Mouse (Mus musculus) adrenal gland, postnatal 14 days (tissue): Measurements from ENCODE around the gene Actg2. TPM values are rescaled to one million over a fixed set of nuclear protein-coding genes. Genes with fewer than 3 reads are reported as not detected.

Source experiments
- DNase-seq: peaks from one replicate; pipeline ENCODE4 v3.0.0; 2021; ENCODE audit warnings: mixed read lengths
- total RNA-seq: library from RNA; stranded (reverse); gene quantifications from 2 replicates; pipeline ENCODE4 v1.2.3, GENCODE M21; 2021

Gene Actg2
- total RNA-seq, 1 experiment from 2014 or later: 2.0 TPM

GRCm38 (mm10) chr6:83512495-83512894, 23.6 kb downstream of the Actg2 start:
- DNase-seq: peak; percentile 76

DNA sequence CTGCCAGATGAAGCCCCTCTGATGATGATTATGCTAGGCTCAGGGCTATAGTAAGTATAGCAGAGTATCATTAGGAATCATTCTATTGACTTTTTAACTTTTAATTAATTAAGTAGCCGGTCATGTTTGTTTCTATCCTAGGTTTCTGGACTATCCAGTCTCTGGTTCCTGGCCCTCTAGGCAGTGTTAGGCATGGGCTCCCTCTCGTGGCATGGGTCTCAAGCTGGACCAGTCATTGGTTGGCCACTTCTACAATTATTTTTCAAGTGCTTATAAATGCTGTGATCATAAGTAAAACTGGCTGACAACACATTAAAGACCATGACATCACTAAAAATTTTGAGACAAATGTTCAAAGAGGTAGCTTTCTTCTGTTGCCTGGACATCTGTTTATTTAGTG, 25.9 kb downstream of the Actg2 start:
- no peak for DNase-seq

- DNase-seq: peak; percentile 86
Measured at GRCm38 (mm10) chr6:83509442-83509841, 26.6 kb downstream of the Actg2 start.

- DNase-seq: no peak
Measured at GRCm38 (mm10) chr6:83507168-83507546, 28.9 kb downstream of the Actg2 start.

DNA sequence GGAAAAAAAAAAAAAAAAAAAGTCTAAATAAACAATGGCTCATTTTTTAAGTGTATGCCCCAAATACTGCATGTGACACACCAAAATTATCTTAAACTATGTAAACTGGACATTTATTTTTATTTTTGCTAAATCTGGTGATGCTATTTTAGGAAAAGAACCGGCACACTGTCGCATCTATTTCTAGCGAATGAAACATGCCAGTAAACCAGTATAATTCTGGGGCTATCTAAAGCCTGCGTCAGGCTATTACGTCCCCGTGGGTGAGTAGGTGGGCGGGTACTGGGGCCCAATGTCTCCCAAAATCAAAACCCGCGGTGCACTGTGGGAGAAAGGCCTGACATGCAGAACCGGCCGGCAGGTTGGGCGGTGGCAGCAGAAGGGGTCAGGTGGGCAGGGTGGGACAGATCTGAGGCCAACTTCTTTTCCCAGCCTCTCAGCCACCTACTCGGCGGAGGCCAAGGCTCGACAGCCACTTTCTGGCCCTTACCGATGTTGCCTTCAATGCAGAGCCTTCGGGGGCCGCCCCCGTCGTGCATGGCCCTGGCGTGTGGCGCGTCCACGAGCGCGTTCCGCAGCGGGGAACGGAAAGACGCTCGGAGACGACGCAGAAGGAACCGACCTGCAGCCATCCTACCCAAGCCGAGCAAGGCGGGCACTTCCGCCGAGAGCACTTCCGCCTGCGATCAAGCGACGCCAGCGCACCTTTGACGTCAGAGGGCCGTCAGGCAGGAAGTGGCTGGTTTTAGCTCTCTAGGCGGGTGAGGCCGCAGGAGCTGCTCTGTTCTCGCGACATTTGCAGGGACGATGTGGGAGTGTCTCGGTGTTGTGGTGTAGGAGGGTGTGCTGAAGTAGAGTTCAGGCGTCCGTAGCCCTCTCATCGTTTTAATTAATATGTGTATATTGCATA, 29.6 kb downstream of the Actg2 start, which contains the start of gene Dguok:
Gene Dguok, minus strand, starts transcription at position 712 of the 910 bp plus-strand sequence.
- DNase-seq: peak; percentile 98

GRCm38 (mm10) chr6:83505554-83505953, 30.5 kb downstream of the Actg2 start:
- no peak for DNase-seq

DNA sequence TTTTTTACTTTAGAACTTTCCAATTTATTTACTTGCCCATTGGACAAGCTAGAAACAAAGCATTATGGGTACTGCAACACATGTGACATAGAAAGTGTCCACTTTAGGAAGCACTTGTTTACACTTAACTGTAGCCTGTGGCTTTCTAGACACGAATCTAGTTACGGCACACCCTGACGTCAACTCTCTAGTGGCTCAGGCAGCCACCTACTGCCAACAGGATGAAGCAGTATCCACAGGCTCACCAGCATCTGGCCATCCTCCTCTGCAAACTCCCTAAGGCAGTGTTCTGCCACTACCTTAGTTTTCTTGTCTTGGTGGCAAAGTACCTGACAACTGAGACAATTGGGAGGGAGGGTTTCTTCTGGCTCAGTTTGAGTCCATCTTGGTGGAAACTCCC, 32.7 kb downstream of the Actg2 start:
- no peak for DNase-seq

DNA sequence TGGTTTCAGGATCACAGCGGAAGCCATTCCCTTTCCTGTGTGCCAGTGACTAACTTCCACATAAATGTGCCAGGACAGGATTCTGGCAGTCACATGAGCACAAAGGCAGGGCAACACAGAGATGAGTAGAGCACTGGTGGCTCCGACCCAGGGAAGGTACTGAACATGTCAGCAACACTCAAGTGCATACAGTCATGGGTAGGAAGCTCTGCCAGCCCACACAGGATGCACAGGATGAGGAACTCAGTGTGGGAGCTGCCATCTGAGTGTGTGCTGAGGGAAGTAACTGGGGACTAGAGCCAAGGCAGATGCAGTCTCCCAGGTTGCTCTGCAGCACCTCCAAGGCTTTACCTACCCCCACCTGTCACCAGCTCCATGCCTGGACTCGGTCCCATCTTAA, 33.4 kb downstream of the Actg2 start:
- peak; percentile 45 for DNase-seq

DNA sequence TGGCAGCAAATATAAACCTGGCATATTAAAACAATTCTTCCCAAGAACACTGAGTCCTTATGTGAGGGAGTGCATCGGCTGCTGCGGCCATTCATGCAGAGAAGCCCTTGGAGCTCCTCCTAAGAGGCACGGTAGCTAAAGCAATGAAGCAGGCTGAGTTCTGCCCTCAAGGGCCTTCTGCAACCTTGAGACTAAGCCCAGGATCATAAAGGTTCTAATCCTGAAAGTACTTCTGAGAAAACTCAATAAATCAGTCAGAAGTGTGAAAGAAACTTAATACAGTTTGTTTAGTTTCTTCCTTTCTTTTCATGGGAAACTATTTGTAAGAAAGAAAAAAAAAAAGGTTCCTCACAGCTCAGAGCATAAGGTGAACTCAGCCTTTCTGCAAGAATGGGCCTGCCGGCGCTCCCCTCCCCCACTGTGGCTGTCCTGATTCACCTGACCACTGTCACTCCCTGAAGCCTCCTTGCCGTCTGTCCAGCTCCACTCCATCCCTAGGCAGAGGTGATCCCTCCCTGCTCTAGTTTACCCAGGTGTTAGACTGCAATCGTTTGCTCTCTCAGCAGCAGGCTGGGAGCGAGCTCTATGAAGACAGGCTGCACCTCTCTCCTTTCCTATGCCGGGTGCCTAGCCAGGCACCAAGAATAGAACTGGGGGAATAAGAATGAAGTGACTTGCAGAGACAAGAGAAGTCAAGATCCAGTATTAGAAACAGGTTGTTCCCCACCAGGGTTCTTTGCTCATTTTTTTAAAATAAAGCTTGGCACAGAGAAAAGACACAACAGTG, 34.3 kb downstream of the Actg2 start:
- DNase-seq: no peak

DNA sequence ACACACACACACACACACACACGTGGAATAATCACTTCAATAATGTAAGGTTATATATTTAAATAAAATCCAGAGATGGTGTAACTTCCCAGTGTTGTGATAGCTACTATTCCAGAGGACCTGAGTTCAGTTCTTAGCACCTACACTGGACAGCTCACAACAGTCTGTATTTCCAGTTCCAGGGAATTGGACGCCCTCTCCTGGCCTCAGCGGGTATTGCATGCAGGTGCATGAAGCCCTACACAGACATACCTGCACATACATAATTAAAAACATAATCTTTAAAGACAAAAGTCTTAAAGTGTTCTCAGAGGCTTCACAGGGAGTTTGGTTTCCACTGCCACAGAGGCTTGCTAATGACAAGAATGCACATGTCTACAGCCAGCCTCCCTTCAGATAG, 35.6 kb downstream of the Actg2 start:
- DNase-seq: no peak

DNA sequence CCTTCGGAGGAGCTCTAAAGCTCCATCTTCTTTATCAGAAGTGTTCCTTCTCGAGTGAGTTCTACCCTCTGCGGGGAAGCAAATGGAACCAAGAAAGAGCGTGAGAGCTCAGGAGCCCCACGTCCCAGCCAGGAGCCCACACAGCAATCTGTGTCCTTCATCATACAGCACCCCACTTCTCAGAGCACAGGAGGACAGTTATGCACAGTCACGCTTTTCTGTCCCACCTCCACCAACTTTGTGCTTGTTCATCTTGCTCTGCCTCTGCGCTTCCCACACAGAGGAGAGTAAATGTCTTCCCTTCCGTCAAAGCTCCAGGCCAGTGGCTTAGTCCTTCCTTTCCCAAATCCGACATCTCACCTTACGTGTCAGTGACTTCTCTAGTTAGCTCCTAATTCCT, 37.0 kb downstream of the Actg2 start:
- DNase-seq: no peak

GRCm38 (mm10) chr6:83496753-83497710, 39.0 kb downstream of the Actg2 start:
- peak; percentile 81 for DNase-seq

- DNase-seq: peak; percentile 87
Measured at GRCm38 (mm10) chr6:83496009-83496752, 39.9 kb downstream of the Actg2 start.

- no peak for DNase-seq
Measured at GRCm38 (mm10) chr6:83490622-83491021, 45.4 kb downstream of the Actg2 start.

DNA sequence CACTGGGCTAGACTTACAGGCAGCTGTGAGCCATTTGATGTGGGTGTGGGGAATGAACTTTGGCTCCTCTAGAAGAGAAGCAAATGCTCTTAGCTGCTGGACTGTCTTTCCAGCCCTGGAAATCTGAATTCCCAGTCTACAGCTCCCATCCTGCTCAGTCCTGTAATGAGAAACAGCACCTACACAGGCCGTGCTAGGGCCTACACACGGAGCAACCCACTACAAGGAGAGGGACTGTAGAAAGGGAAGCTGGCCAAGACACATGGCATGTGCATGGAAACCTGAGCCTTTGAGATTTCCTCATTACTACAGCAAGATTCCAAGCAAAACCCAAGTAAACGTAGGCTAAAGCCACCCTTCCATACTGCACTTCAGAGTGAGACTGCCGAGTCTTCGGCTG, 47.9 kb downstream of the Actg2 start:
- DNase-seq: no peak

- DNase-seq: no peak
Measured at GRCm38 (mm10) chr6:83487298-83487697, 48.8 kb downstream of the Actg2 start.

GRCm38 (mm10) chr6:83485854-83486253, 50.2 kb downstream of the Actg2 start:
- DNase-seq: no peak

- no peak for DNase-seq
Measured at GRCm38 (mm10) chr6:83483776-83484175, 52.3 kb downstream of the Actg2 start.

DNA sequence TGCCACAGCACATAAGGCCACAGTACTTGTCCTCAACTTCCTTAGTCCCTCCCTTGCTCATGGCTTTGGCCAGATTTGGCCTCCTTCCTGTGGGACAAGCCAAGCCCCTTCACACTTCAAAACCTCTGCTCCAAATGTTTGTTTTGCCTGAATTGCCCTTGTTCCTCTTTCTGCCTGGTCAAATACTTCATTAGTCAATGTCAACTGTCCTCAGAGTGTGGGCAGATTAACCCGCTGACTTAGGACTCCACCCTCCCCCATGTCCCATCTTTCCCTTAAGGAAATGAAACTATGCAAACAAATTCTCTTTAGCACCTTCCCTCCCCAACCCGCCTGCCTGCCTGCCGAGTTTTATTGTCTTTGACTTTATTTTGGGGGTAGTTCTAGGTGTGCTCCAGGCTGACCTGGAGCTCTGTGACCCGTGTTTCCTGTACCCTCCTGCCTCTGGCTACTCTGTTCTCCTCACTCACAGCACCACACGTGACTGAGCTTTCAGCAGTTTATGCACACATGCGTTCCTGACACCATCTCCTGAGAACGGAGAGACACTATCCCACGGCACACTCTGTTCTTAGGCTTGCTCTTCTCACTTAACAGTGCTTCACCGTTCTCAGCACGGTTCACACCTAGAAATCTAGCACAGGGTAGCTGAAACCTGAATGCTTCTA, 53.5 kb downstream of the Actg2 start:
- DNase-seq: no peak

DNA sequence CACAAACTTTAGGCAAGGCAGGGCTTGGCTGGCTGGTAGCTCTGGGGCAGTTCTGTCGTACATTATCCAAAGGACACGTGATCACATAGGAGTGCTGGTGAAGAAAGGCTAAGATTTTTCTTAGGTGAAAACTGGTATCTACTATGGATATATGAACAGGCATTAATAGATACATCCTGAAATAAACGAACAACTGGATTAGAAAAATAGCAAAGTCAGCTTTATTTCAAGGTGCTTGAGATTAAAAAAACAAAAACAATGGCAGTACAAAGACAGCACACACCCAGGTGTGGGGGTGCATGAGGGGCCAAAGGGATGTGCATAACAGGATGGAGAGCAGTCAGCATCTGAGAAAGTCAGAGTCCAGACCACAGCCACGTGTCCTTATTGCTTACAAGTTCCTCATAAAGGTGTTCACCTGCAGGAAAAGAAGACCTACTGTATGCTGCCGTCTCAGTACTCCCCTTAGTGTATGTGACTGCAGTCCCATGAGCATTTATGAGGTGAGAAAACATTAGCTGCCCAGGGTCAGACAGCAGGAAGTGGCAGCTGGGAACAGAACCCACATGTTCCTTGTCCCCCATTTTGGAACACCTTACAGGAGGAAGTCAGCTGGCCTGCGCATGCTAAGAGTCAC, 55.9 kb downstream of the Actg2 start:
- DNase-seq: no peak
